Mouse (Mus musculus): ENCODE results near the gene Pitpnm3. TPM values are rescaled to one million over a fixed set of nuclear protein-coding genes. Genes with fewer than 3 reads are reported as not detected.
"Not testable (repeated sequence)": the region's sequence is repeated elsewhere in the genome, so short reads cannot be mapped to it uniquely, and the experiment has no call there.

Gene Pitpnm3
- polyA plus RNA-seq (2016; fragmentation: Nextera tagmentation; extraction: Ambion mirVana) = 0.50 and 0.60 TPM in 2 replicates

DNA sequence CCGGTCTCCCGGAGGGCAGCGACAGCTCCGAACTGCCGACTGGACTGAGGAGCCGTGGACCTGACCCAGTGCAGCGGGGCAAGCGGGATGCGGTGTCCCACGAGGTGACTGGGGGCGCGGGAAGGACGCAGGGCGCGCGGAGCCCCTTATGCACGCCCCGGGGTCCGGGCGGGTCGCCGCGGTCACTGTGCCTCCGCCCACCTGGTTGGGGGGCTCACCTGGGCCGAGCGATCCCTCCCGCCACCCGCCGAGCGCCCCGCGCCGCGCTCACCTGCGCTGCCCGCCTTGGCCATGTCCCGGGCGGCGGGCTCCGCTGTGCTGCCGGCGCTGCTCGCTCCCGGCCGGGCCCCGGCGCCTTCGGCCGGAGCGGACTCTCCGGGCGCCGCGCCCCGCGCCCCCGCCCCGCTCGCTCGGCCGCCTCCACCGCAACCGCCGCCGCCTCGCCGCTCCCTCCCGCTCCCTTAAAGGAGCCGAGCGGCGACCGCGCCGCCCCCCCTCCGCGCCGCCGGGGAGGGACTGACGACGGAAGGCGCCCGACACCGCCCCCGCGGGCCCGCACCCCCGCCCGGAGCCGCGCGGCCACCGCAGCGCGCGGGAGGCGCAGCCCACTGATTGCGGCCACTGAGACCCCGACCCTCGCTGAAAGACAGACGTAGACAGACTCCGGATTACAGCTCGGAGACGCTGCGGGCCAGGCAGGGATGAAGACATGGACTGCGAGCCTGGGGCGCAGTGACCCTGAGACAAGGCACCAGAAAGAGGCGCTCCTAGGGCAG, at the start of gene Pitpnm3:
TSS of gene Pitpnm3 (minus strand) at position 396 of the 776 bp plus-strand sequence.
- no peaks in the 10 kb centered on the region for H3K36me3 ChIP-seq
- ATAC-seq (ENCODE audit: low FRiP score, low read depth) = peak; percentile 27
- H3K27ac ChIP-seq = no peak within 1 kb of the TSS
- H3K9me3 ChIP-seq = no peaks in the 10 kb centered on the region
- WGBS = under 1% methylated on average over 98 of the region's 107 CpGs
- peaks cover 61% of the 10 kb centered on the region for H3K27me3 ChIP-seq (replicated peaks)
- H3K4me2 ChIP-seq (replicated peaks) = peak within 1 kb of the TSS; percentile 99
- peak within 1 kb of the TSS; percentile 70 for H3K4me3 ChIP-seq
- peak within 1 kb of the TSS; percentile 77 for H3K9ac ChIP-seq
- peaks cover 17% of the 10 kb centered on the region for H3K4me1 ChIP-seq

GRCm38 (mm10) chr11:72184252-72184651, 48.7 kb upstream of the Pitpnm3 start:
- no peak for ATAC-seq (ENCODE audit: low FRiP score, low read depth)

DNA sequence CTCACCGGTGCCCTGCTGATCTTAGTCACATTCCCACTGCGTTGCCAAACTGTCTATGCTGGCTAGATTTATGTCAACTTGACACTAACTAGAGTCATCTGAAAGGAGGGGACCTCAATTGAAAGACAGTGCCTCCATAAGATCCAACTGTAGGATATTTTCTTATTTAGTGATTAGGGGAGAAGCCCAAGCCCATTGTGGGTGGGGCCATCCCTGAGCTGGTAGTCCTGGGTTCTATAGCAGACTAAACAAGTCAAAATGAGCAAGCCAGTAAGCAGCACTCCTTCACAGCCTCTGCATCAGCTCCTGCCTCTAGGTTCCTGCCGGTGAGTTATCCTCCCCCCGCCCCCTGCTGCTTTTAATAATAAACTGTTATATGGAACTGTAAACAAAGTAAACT, 45.6 kb upstream of the Pitpnm3 start:
- Histone ChIP-seq H3K4me3 (no peak overlapping the region), H3K9ac (no peak overlapping the region), H3K4me2 (replicated peaks) (no peak overlapping the region), H3K36me3 (peaks cover 46% of the 10 kb centered on the region), H3K27me3 (replicated peaks) (no peaks in the 10 kb centered on the region), H3K9me3 (no peaks in the 10 kb centered on the region), H3K27ac (no peak overlapping the region), H3K4me1 (peaks cover 8% of the 10 kb centered on the region; the same call in 1 of the 2 replicates)
- WGBS = 88% methylated on average over 4 of the region's 4 CpGs
- no peak for ATAC-seq (ENCODE audit: low FRiP score, low read depth)

More at GRCm38 (mm10) chr11:72184252-72184651, 48.7 kb upstream of the Pitpnm3 start:
- peaks cover 46% of the 10 kb centered on the region for H3K36me3 ChIP-seq
- H3K9me3 ChIP-seq = no peaks in the 10 kb centered on the region
- no peak overlapping the region for H3K27ac ChIP-seq
- WGBS = 90% methylated on average over 4 of the region's 4 CpGs
- no peak overlapping the region for H3K9ac ChIP-seq
- no peak overlapping the region for H3K4me3 ChIP-seq
- H3K27me3 ChIP-seq (replicated peaks) = no peaks in the 10 kb centered on the region
- no peaks in the 10 kb centered on the region for H3K4me1 ChIP-seq
- H3K4me2 ChIP-seq (replicated peaks) = no peak overlapping the region

GRCm38 (mm10) chr11:72180556-72180955, 45.0 kb upstream of the Pitpnm3 start:
- 88% methylated on average over 5 of the region's 5 CpGs for WGBS

DNA sequence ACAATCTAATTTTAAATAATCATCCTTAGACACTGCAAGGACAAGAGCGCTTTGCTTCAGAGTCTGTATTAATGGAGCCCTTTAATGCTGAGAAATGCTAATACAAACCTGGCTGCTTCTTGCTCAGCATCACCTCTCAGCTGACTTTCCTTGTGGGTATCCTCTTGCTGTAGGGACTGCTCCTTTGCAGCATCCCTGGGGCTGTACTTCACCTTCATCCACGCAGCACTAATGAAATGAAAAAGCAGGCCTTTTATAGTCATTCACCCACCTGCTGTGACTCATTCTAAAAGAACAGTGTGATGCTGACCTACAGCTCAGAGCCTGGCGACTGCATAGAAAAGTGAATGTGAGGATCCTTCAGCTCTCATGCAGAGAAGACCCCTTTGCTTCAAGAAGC, 41.0 kb upstream of the Pitpnm3 start:
- WGBS = 25% methylated on average over 3 of the region's 3 CpGs
- Histone ChIP-seq H3K4me2 (replicated peaks) (no peak overlapping the region), H3K9ac (no peak overlapping the region), H3K36me3 (peaks cover 58% of the 10 kb centered on the region), H3K4me1 (peaks cover 8% of the 10 kb centered on the region; the same call in 1 of the 2 replicates), H3K9me3 (no peaks in the 10 kb centered on the region), H3K4me3 (no peak overlapping the region), H3K27ac (no peak overlapping the region), H3K27me3 (replicated peaks) (no peaks in the 10 kb centered on the region)
- ATAC-seq (ENCODE audit: low FRiP score, low read depth) = no peak

More at GRCm38 (mm10) chr11:72180556-72180955, 45.0 kb upstream of the Pitpnm3 start:
- no peaks in the 10 kb centered on the region for H3K27me3 ChIP-seq (replicated peaks)
- no peak overlapping the region for H3K27ac ChIP-seq
- no peak overlapping the region for H3K4me2 ChIP-seq (replicated peaks)
- peaks cover 52% of the 10 kb centered on the region for H3K36me3 ChIP-seq
- H3K9me3 ChIP-seq = no peaks in the 10 kb centered on the region
- H3K4me3 ChIP-seq = no peak overlapping the region
- ATAC-seq (ENCODE audit: low FRiP score, low read depth) = no peak
- peaks cover 8% of the 10 kb centered on the region; the same call in 1 of the 2 replicates for H3K4me1 ChIP-seq
- no peak overlapping the region for H3K9ac ChIP-seq

- H3K9ac ChIP-seq = no peak overlapping the region
- 60% methylated on average over 5 of the region's 5 CpGs for WGBS
Observed at GRCm38 (mm10) chr11:72175966-72176365, 40.4 kb upstream of the Pitpnm3 start.

DNA sequence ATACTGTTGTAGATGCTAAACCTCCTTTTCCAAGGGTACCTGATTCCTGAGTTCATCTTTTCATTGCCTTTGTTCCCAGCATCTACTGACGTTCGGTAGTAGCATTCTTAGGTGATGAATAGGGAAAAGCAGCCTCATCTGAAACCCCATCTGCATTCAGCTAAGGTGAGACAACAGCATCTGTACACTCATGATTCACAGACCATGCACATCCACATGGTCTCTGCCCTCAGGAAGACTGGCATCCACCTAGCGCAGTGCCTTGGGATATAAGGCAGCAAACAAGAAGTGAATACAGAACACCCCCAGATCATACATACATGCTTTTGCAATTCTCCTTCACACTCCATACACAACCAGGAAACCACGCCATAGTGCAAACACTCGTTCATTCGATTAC, 39.1 kb upstream of the Pitpnm3 start:
- peaks cover 65% of the 10 kb centered on the region for H3K36me3 ChIP-seq
- no peak overlapping the region for H3K4me3 ChIP-seq
- 94% methylated on average over 6 of the region's 6 CpGs for WGBS
- peaks cover 8% of the 10 kb centered on the region; the same call in 1 of the 2 replicates for H3K4me1 ChIP-seq
- H3K27me3 ChIP-seq (replicated peaks) = no peaks in the 10 kb centered on the region
- no peak for ATAC-seq (ENCODE audit: low FRiP score, low read depth)
- H3K9me3 ChIP-seq = no peaks in the 10 kb centered on the region
- H3K9ac ChIP-seq = no peak overlapping the region
- no peak overlapping the region for H3K27ac ChIP-seq
- H3K4me2 ChIP-seq (replicated peaks) = no peak overlapping the region

More at GRCm38 (mm10) chr11:72175966-72176365, 40.4 kb upstream of the Pitpnm3 start:
- peaks cover 8% of the 10 kb centered on the region; the same call in 1 of the 2 replicates for H3K4me1 ChIP-seq
- peaks cover 54% of the 10 kb centered on the region for H3K36me3 ChIP-seq
- H3K27ac ChIP-seq = no peak overlapping the region
- H3K27me3 ChIP-seq (replicated peaks) = no peaks in the 10 kb centered on the region
- H3K9me3 ChIP-seq = no peaks in the 10 kb centered on the region
- no peak for ATAC-seq (ENCODE audit: low FRiP score, low read depth)
- H3K4me2 ChIP-seq (replicated peaks) = no peak overlapping the region
- H3K4me3 ChIP-seq = no peak overlapping the region

DNA sequence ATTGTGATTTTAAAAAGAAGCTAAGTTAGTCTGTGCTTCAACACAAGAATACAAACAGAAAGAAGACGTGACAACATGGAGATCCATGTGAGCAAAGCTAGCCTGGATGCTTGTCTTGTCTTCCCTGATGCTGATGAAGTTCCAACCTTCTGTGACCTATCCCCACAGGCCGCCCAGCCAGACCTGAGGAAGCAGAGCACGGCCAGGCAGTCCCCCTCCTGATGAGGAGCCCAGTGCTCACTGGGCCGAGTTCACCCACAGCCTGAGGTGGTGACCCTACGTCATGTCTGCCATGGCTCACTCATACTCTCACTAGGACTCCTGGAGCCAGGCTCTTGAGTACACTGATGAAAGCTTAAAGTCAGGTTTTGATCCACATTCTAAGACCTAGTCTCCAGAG, 37.9 kb upstream of the Pitpnm3 start:
- WGBS = 88% methylated on average over 5 of the region's 5 CpGs
- peaks cover 64% of the 10 kb centered on the region for H3K36me3 ChIP-seq

DNA sequence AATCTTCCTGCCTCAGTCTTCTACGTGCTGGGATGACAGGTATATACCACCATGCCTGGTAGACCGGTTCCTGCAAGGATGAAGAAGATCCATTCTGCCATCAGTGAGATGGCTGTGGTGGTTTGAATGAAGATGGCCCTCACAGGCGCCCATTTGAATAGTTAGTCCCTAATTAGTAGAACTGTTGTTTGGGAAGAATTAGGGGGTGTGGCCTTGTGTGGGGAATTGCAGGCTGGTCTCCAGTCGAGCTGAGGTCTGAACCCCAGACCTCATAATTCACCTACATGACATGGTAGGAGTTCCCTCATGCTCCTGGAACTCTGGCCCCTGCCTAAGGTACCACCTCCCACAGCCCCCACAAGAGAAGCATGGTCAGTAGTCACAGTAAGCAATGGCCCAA, 36.3 kb upstream of the Pitpnm3 start:
- H3K9me3 ChIP-seq; H3K4me1 ChIP-seq; H3K4me3 ChIP-seq; H3K9ac ChIP-seq; H3K27me3 ChIP-seq (replicated peaks); H3K27ac ChIP-seq; ATAC-seq (ENCODE audit: low FRiP score, low read depth); H3K4me2 ChIP-seq (replicated peaks): not testable (repeated sequence)
- 35% methylated on average over 4 of the region's 4 CpGs for WGBS
- H3K36me3 ChIP-seq = peaks cover 58% of the 10 kb centered on the region

More for the DNA sequence above, 37.9 kb upstream of the Pitpnm3 start:
- Histone ChIP-seq H3K4me2 (replicated peaks) (no peak overlapping the region), H3K4me3 (no peak overlapping the region), H3K27ac (no peak overlapping the region), H3K4me1 (peaks cover 8% of the 10 kb centered on the region; the same call in 1 of the 2 replicates), H3K9ac (no peak overlapping the region), H3K27me3 (replicated peaks) (no peaks in the 10 kb centered on the region), H3K9me3 (no peaks in the 10 kb centered on the region)
- no peak for ATAC-seq (ENCODE audit: low FRiP score, low read depth)

GRCm38 (mm10) chr11:72169871-72170270, 34.3 kb upstream of the Pitpnm3 start:
- no peak for ATAC-seq (ENCODE audit: low FRiP score, low read depth)
- H3K4me2 ChIP-seq (replicated peaks) = no peak overlapping the region
- peaks cover 62% of the 10 kb centered on the region for H3K36me3 ChIP-seq
- H3K4me1 ChIP-seq = no peaks in the 10 kb centered on the region
- no peak overlapping the region for H3K4me3 ChIP-seq
- H3K27ac ChIP-seq = no peak overlapping the region
- WGBS = 84% methylated on average over 4 of the region's 4 CpGs
- no peaks in the 10 kb centered on the region for H3K27me3 ChIP-seq (replicated peaks)
- no peak overlapping the region for H3K9ac ChIP-seq
- no peaks in the 10 kb centered on the region for H3K9me3 ChIP-seq

DNA sequence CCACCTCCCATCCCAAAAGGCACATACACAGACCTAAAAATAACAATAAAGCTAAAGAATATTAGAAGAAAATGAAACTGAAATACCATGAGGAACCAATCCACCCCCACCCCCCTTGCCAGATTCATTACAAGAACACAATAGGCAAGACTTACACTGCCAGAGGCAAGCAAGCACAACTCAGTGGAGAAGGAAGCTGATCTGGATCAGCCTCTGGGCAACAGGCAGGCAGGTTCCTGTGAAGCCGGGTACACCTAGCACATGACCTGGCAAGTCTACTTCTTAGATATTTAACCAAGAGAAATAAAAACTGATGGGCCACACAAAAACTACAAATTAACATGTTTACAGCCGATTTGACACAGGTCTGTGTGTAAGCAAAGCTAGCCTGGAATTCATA, 27.6 kb upstream of the Pitpnm3 start:
- Histone ChIP-seq H3K9me3 (no peaks in the 10 kb centered on the region), H3K27me3 (replicated peaks) (no peaks in the 10 kb centered on the region), H3K4me3 (no peak overlapping the region), H3K9ac (no peak overlapping the region), H3K4me1 (no peaks in the 10 kb centered on the region), H3K4me2 (replicated peaks) (no peak overlapping the region), H3K36me3 (peaks cover 64% of the 10 kb centered on the region), H3K27ac (no peak overlapping the region)
- no peak for ATAC-seq (ENCODE audit: low FRiP score, low read depth)
- WGBS = 93% methylated on average over 2 of the region's 2 CpGs

DNA sequence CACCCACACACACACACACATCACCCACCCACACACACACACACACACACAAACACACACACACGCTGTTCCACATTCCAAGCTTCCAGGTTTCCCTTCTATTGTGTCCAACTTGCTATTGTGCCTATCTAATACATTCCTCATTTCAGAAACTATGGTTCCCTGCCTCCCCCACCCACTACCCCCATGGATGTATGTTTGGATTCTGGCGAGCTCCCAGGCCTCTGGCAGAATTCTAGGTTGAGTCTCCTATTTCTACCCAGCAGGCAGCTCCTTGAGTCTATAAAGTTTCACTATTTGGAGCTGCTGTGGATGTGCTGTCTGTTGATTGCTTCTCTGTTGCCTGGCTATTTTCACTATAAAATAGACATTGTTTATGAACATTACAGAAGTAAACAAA, 21.0 kb upstream of the Pitpnm3 start:
- Histone ChIP-seq H3K4me2 (replicated peaks) (no peak overlapping the region), H3K9ac (no peak overlapping the region), H3K4me1 (no peaks in the 10 kb centered on the region), H3K27ac (no peak overlapping the region), H3K36me3 (peaks cover 64% of the 10 kb centered on the region), H3K4me3 (no peak overlapping the region), H3K9me3 (no peaks in the 10 kb centered on the region), H3K27me3 (replicated peaks) (no peaks in the 10 kb centered on the region)
- WGBS = 74% methylated on average over 2 of the region's 2 CpGs
- no peak for ATAC-seq (ENCODE audit: low FRiP score, low read depth)

Measured in neural tube, embryonic 12.5 days (tissue).